Mouse (Mus musculus) hindbrain, embryonic 15.5 days (tissue): ENCODE measurements around the gene Kcne3. TPM values are rescaled to one million over a fixed set of nuclear protein-coding genes. Genes with fewer than 3 reads are reported as not detected.

ENCODE experiments used
- ATAC-seq: fragments of 200-750 bp; cut with Nextera tagmentation; 2 replicates; pipeline ENCODE4 v1.8.0; 2017; ENCODE audit warnings: low read depth, moderate number of reproducible peaks, moderate TSS enrichment; ENCODE audit not compliant: low FRiP score
- H3K27ac ChIP-seq: fragments of 300-500 bp; sonication (generic); replicated peaks from 2 replicates; pipeline ENCODE4 v1.5.1; 2015; ENCODE audit warnings: mild to moderate bottlenecking, inconsistent platforms
- H3K27me3 ChIP-seq: fragments of 300-500 bp; sonication (generic); 2 replicates; pipeline ENCODE4 v1.6.1; 2015; ENCODE audit warnings: control low read depth, inconsistent platforms
- H3K36me3 ChIP-seq: fragments of 300-500 bp; sonication (generic); 2 replicates; pipeline ENCODE4 v1.6.1; 2015; ENCODE audit warnings: control low read depth, inconsistent platforms
- H3K4me1 ChIP-seq: fragments of 300-500 bp; sonication (generic); replicated peaks from 2 replicates; pipeline ENCODE4 v1.6.1; 2015; ENCODE audit warnings: control low read depth, inconsistent platforms
- H3K4me2 ChIP-seq: fragments of 300-500 bp; sonication (generic); 2 replicates; pipeline ENCODE4 v1.6.1; 2015; ENCODE audit warnings: moderate library complexity, mild to moderate bottlenecking, inconsistent platforms
- H3K4me3 ChIP-seq: fragments of 300-500 bp; sonication (generic); 2 replicates; pipeline ENCODE4 v1.5.1; 2015; ENCODE audit warnings: mild to moderate bottlenecking, inconsistent platforms
- H3K9ac ChIP-seq: fragments of 300-500 bp; sonication (generic); 2 replicates; pipeline ENCODE4 v1.6.1; 2015; ENCODE audit warnings: inconsistent platforms
- H3K9me3 ChIP-seq: fragments of 300-500 bp; sonication (generic); 2 replicates; pipeline ENCODE4 v1.6.1; 2016; ENCODE audit warnings: control low read depth, inconsistent platforms
- WGBS: fragments of 180-500 bp; shearing (Covaris S2); methylation state at CpG from one replicate; pipeline ENCODE4 v1.1.7; 2015; 5-methylcytosine and 5-hydroxymethylcytosine counted together
- polyA plus RNA-seq: library from polyadenylated mRNA; unstranded; fragments of >200 nt; fragmentation: Nextera tagmentation; extraction: Ambion mirVana; gene quantifications from 2 replicates; pipeline ENCODE4 v1.2.1, GENCODE M21; 2015

The Kcne3 gene
- 0.82 and 0.90 TPM in 2 replicates for polyA plus RNA-seq

DNA sequence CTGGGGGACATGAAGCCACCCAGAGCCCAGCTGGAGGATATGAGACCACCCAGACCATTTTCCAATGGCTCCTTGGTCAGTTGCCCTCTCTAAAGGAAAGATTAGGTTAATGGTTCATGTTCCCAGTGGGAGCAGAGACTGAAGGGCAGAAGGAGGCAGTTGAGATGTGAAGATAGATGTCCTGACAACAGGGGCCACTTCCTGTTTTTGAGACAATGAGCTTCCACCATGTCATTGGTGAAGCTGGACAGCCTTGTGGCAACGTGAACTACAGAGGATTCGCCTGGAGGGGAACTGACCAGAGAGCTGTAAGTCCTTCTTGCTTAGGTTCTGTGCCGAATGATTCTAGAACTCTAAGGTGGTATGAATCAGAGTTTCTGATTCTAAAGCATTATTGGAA lies at the start of gene Kcne3:
Gene Kcne3, plus strand, starts transcription at position 234 of the 400 bp plus-strand sequence.
- Histone ChIP-seq H3K9ac (no peak within 1 kb of the TSS), H3K27ac (no peak within 1 kb of the TSS), H3K27me3 (peaks cover 48% of the 10 kb centered on the region), H3K4me1 (peaks cover 12% of the 10 kb centered on the region), H3K4me2 (no peak within 1 kb of the TSS), H3K36me3 (no peaks in the 10 kb centered on the region), H3K9me3 (no peaks in the 10 kb centered on the region), H3K4me3 (no peak within 1 kb of the TSS)
- 91% methylated on average over 3 of the region's 3 CpGs for WGBS
- no peak for ATAC-seq

DNA sequence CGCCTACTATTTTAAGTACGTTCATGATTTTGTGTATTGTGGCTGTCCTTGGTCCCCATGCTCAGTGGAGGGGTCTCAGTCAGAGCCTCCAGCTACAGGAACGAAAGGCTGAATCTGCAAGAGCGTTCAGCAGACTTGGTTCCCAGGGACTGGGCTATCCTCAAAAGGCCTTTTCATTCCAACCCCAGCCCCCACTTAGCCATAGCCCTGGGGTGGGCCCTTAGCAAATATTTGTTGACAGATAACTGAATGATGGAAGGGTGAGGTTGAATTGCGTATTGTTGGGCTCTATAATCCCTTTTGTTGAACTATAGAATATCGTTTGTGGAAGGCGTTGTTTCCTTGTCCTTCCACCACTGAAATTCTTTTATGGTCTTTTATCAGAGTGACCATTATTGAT lies 49.8 kb upstream of the Kcne3 start:
- peaks cover 9% of the 10 kb centered on the region for H3K4me1 ChIP-seq

DNA sequence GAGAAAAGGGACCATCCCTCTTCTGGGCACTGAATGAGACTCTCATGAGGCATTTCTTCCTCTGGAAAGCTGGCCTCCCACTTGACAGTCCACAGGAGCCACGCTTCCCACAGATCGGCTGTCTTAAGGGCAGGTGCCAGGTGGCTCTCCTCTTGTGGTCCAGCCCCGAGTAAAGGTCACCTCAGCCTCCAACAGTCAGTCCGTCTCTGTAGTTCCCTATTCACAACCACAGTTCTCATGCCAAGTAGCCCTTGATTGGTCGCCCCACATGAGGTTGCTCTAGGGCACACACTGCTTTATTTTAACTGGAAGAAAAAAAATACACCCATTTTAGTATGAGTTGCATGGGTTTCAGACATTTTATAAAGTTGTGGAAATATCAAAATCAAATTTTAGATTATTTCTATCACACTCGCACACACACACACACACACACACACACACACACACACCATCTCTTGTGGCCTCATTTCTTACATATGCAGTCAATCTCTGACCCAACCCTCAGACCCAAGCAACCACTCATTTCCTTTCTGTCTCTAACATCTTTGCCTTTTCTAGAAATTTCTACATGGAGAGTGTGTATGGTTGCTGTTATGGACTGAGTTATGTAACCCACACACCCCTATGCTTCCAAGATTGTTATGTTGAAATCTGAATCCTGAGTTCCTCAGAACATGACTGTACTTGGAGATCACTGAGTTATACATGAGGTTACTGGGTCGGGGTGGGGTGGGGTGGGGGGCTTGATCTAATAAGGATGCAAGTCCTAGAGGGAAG lies 47.9 kb upstream of the Kcne3 start:
- Histone ChIP-seq H3K27me3 (no peaks in the 10 kb centered on the region), H3K9ac (no peak overlapping the region)
- WGBS, result 90% methylated on average over 7 of the region's 7 CpGs

More for the DNA sequence above, 49.8 kb upstream of the Kcne3 start:
- H3K4me3 ChIP-seq, result no peak overlapping the region
- H3K27ac ChIP-seq, result no peak overlapping the region
- 85% methylated on average over 7 of the region's 7 CpGs for WGBS
- H3K36me3 ChIP-seq, result no peaks in the 10 kb centered on the region
- H3K9me3 ChIP-seq, result no peaks in the 10 kb centered on the region
- H3K9ac ChIP-seq, result no peak overlapping the region
- no peak for ATAC-seq
- no peaks in the 10 kb centered on the region for H3K27me3 ChIP-seq
- no peak overlapping the region for H3K4me2 ChIP-seq

DNA sequence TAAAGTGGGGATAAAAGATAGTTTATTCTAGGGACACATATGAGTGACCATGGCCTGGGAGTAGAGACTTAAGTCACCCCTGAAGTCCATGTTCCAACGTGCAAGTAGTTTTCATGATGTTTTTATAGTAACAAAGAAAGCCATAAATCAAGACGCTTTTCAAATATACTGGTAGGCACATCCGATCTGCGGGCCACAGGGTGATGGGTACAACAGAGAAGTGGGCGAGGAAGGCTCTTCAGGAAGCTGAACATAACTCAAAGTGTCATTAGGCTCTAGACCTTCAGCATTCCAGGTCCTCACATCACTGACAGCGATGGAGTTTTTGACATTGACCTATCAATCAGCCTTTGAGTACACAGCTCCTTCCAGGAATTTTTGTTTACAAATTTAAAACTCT lies 45.7 kb upstream of the Kcne3 start:
- WGBS, result 64% methylated on average over 6 of the region's 6 CpGs
- no peak overlapping the region for H3K4me2 ChIP-seq
- no peaks in the 10 kb centered on the region for H3K36me3 ChIP-seq
- H3K9ac ChIP-seq, result no peak overlapping the region
- no peaks in the 10 kb centered on the region for H3K27me3 ChIP-seq
- H3K4me3 ChIP-seq, result no peak overlapping the region
- H3K9me3 ChIP-seq, result no peaks in the 10 kb centered on the region
- H3K4me1 ChIP-seq, result no peaks in the 10 kb centered on the region
- H3K27ac ChIP-seq, result no peak overlapping the region
- ATAC-seq, result no peak

More for the DNA sequence above, 47.9 kb upstream of the Kcne3 start:
- H3K27ac ChIP-seq, result no peak overlapping the region
- H3K4me3 ChIP-seq, result no peak overlapping the region
- no peak for ATAC-seq
- no peaks in the 10 kb centered on the region for H3K9me3 ChIP-seq
- H3K4me1 ChIP-seq, result no peaks in the 10 kb centered on the region
- no peak overlapping the region for H3K4me2 ChIP-seq
- H3K36me3 ChIP-seq, result no peaks in the 10 kb centered on the region

DNA sequence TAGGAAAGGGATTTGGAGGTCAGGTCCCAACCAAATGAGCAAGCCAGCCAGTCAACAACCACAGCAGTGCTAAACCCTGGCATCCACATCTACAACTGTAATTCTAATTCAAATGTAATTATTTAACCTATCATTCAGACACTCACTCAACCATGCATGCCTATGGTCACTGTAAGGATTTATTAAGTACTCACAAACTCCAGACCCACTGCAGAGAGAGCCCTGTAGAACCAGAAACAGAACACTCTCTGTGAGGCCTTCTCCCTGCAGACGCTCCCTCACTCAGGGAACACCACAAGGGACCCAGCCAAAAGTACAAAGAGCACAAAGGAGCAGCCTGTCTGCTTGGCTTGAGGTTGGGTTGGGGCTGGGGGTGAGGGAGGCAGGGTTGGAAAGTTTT lies 43.9 kb upstream of the Kcne3 start:
- 69% methylated on average over 1 of the region's 1 CpGs for WGBS
- no peak for ATAC-seq

DNA sequence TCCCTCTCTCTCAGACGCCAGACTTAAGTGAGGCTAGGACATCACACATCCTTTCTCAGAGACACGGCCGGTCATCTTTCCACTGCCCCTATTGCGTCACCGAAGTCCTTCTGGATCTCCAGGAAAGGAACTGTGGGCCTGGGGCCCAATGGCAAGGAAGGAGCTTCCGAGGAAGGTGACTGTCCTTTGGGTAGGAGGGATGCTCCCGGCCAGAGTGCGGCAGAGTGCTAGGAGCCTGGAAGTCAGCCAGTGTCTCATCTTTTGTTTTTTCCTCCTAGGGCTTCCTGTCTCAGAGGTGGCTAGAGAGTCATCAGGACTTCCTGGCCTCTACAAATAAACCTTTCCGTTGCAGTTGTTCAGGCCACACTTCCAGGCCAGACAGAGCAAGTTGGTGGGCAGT lies 39.3 kb upstream of the Kcne3 start:
- no peaks in the 10 kb centered on the region for H3K36me3 ChIP-seq
- no peaks in the 10 kb centered on the region for H3K4me1 ChIP-seq
- no peak overlapping the region for H3K4me2 ChIP-seq
- 85% methylated on average over 9 of the region's 9 CpGs for WGBS
- no peaks in the 10 kb centered on the region for H3K9me3 ChIP-seq
- no peak overlapping the region for H3K4me3 ChIP-seq
- no peaks in the 10 kb centered on the region for H3K27me3 ChIP-seq
- no peak for ATAC-seq
- no peak overlapping the region for H3K9ac ChIP-seq
- no peak overlapping the region for H3K27ac ChIP-seq

More for the DNA sequence above, 43.9 kb upstream of the Kcne3 start:
- Histone ChIP-seq H3K9ac (no peak overlapping the region), H3K27ac (no peak overlapping the region), H3K4me2 (no peak overlapping the region), H3K27me3 (no peaks in the 10 kb centered on the region), H3K4me1 (no peaks in the 10 kb centered on the region), H3K9me3 (no peaks in the 10 kb centered on the region), H3K36me3 (no peaks in the 10 kb centered on the region), H3K4me3 (no peak overlapping the region)

DNA sequence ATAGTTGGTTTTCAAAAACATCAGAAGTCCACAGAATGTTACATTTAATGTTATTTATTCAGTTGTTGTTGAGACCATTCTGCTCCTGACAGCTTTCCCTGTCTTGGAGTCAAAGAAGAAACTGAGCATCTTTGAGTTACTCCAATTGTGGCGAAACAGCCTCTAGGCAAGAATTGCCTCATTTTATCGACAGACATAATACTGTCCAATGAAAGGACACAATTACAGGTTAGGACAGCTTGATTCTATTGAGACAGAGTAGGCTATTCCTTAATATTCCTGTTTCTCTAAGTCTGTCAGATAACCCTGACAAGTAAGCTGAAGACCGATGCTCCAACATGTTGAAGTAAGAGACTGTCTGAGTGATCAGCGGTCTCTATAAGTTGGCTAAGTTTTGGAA lies 38.2 kb upstream of the Kcne3 start:
- H3K27me3 ChIP-seq, result no peaks in the 10 kb centered on the region
- H3K4me2 ChIP-seq, result no peak overlapping the region
- no peak for ATAC-seq
- no peaks in the 10 kb centered on the region for H3K4me1 ChIP-seq
- 91% methylated on average over 4 of the region's 4 CpGs for WGBS
- H3K9ac ChIP-seq, result no peak overlapping the region
- H3K36me3 ChIP-seq, result no peaks in the 10 kb centered on the region
- H3K4me3 ChIP-seq, result no peak overlapping the region
- H3K9me3 ChIP-seq, result no peaks in the 10 kb centered on the region
- H3K27ac ChIP-seq, result no peak overlapping the region

DNA sequence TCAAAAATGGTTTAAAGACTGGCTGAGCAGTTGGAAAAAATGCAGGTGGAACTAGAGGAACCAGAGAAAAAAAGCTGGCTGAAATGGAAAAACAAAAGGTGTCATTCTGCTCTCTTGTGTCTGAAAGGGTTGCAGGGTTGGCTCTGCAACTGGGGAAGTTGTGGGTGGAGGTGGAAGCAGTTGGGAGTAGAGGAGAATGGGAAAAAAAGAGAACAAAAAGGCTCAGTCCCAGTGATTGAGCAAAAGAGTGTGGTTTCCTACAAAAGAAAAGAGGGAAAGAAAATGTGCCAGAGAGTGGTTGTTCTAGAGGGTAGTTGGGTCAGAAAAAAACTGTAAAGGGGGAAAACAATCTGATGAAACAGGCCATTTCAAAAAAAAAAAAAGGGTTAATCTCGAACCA lies 35.7 kb upstream of the Kcne3 start:
- no peak overlapping the region for H3K27ac ChIP-seq
- no peak for ATAC-seq
- H3K4me3 ChIP-seq, result no peak overlapping the region
- H3K9ac ChIP-seq, result no peak overlapping the region
- H3K27me3 ChIP-seq, result no peaks in the 10 kb centered on the region
- no peaks in the 10 kb centered on the region for H3K36me3 ChIP-seq
- H3K4me2 ChIP-seq, result no peak overlapping the region
- WGBS, result 59% methylated on average over 1 of the region's 1 CpGs
- H3K4me1 ChIP-seq, result no peaks in the 10 kb centered on the region
- H3K9me3 ChIP-seq, result no peaks in the 10 kb centered on the region

DNA sequence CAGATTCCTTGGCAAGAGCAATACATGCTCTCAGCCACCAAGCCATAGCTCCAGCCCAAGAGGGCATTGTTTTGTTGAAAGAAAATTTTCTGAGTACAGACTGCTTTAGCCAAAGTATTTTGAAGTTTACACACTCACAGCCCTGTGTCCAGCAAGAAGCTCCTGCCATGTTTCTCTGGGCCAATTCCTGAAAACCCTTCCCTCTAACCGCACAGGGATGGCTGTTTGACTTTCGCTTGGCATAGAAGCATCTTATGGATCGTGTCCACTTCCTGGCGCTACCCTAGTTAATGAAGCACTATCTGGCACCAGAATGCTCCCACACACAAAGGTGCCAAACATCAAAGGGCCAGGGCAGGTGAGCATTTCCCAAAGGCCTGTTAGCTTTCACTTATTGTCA lies 27.7 kb upstream of the Kcne3 start:
- Histone ChIP-seq H3K4me3 (no peak overlapping the region), H3K4me2 (no peak overlapping the region)
- WGBS, result 95% methylated on average over 4 of the region's 4 CpGs

DNA sequence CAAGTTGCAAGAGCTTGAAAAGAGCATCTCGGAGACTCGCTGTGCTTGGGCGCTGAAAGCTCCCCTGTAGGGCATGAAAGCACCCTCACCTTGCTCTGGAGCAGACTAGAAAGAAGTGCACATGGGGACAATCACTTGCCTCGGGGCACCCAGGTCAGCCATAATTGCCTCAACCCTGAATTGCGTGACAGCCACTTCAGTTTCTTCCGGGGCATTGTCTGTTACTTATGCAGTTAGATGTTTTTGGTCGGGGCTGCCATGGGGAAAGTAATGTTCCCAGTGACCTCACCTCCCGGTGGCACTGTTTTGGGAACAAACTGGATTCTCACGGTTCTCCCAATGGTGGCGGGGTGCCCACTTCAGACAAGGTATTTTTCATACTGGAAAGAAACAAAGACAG lies 26.2 kb upstream of the Kcne3 start:
- Histone ChIP-seq H3K27me3 (no peaks in the 10 kb centered on the region), H3K27ac (no peak overlapping the region), H3K36me3 (no peaks in the 10 kb centered on the region), H3K4me2 (no peak overlapping the region), H3K4me1 (no peaks in the 10 kb centered on the region), H3K4me3 (no peak overlapping the region), H3K9me3 (no peaks in the 10 kb centered on the region), H3K9ac (no peak overlapping the region)
- 52% methylated on average over 10 of the region's 10 CpGs for WGBS
- ATAC-seq, result no peak

More for the DNA sequence above, 27.7 kb upstream of the Kcne3 start:
- no peak for ATAC-seq
- Histone ChIP-seq H3K9ac (no peak overlapping the region), H3K27me3 (no peaks in the 10 kb centered on the region), H3K36me3 (no peaks in the 10 kb centered on the region), H3K9me3 (no peaks in the 10 kb centered on the region), H3K4me1 (no peaks in the 10 kb centered on the region), H3K27ac (no peak overlapping the region)

DNA sequence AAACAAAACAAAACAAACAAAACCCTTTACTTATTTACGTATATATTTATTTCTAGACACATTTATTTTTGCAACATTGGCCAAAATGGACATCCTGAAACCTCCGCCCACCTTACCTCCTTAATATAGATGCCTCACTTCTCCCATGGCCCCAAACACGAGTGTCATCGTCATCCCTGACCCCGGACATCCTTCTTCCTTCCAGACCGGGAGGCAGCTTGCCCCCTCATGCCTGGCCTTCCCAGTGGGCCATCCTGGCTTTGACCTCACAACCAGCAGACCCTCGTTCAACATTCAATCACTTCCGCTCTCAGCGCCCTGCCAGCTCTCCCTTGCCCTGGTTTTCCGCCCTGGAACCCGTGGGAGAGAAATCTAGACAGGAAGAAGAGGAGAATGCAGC lies 25.7 kb upstream of the Kcne3 start:
- Histone ChIP-seq H3K27me3 (no peaks in the 10 kb centered on the region), H3K9me3 (no peaks in the 10 kb centered on the region), H3K4me2 (no peak overlapping the region), H3K4me1 (no peaks in the 10 kb centered on the region), H3K4me3 (no peak overlapping the region), H3K9ac (no peak overlapping the region), H3K27ac (no peak overlapping the region), H3K36me3 (no peaks in the 10 kb centered on the region)
- WGBS, result 75% methylated on average over 11 of the region's 11 CpGs
- ATAC-seq, result no peak

DNA sequence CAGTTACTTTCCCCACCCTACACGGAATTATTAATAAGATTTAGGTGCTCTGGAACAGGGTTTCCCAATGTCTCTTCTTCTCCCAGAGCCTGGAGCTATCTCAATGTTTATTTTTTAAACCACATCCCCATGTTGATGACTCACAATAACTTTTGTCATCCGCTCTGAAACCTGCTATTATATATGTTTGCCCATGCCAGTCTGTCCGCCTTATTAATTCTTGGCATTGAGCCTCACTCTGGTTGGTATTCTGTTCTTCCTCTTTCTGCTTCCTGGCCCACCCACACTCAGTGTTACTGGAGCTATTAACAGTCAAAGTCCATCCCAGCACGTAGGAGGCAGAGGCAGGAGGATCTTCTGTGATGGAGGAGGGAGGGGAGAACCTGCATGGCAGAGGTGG lies 18.6 kb upstream of the Kcne3 start:
- H3K4me2 ChIP-seq, result no peak overlapping the region
- no peaks in the 10 kb centered on the region for H3K9me3 ChIP-seq
- no peak for ATAC-seq
- H3K36me3 ChIP-seq, result no peaks in the 10 kb centered on the region
- WGBS, result 82% methylated on average over 4 of the region's 4 CpGs
- no peaks in the 10 kb centered on the region for H3K27me3 ChIP-seq
- H3K9ac ChIP-seq, result no peak overlapping the region
- peaks cover 7% of the 10 kb centered on the region for H3K4me1 ChIP-seq
- H3K27ac ChIP-seq, result no peak overlapping the region
- no peak overlapping the region for H3K4me3 ChIP-seq
